Mouse (Mus musculus) testis, adult 2 months (tissue): ENCODE data around the gene Dock1.

ENCODE experiments used
- CTCF ChIP-seq: fragments of 200-500 bp; IDR thresholded peaks from 2 replicates; pipeline ENCODE4 v1.5.1; 2012; ENCODE audit warnings: low read depth, mild to moderate bottlenecking, inconsistent platforms, low read length, moderate library complexity; ENCODE audit not compliant: control insufficient read depth, insufficient read depth, insufficient replicate concordance
- POLR2A ChIP-seq: fragments of 200-500 bp; IDR thresholded peaks from 2 replicates; pipeline ENCODE4 v1.6.1; 2012; ENCODE audit warnings: low read depth, mild to moderate bottlenecking, inconsistent platforms, low read length, moderate library complexity; ENCODE audit not compliant: control insufficient read depth

GRCm38 (mm10) chr7:134776306-134776705, 105.9 kb downstream of the Dock1 start:
- TF ChIP-seq CTCF, result no peak
- TF ChIP-seq POLR2A, result no peak
